Mouse (Mus musculus): ENCODE data around the gene Vps37c.

GRCm38 (mm10) chr19:10747182-10747581 lies 58.6 kb downstream of the Vps37c start:
- no peak for TF ChIP-seq POLR2A (IDR thresholded peaks at IDR 0.05; ENCODE audit: insufficient read depth, low read depth, low read length)
- TF ChIP-seq CTCF (IDR thresholded peaks at IDR 0.05; ENCODE audit: insufficient read depth, low read depth, low read length), result no peak

Data from olfactory bulb, adult 2 months (tissue).